In genomic region chr5:9028266-9028841, GRCm38 (mm10) we compare ENCODE assay signal across 20 mouse cellular contexts. TPM values are rescaled to one million over a fixed set of nuclear protein-coding genes. Genes with fewer than 3 reads are reported as not detected.
DNase-seq lines count a peak whose midpoint lies in the region; ATAC-seq and TF ChIP-seq lines count a peak whose summit lies in the region.
"Had no signal": no experiment of that assay in that cellular context is flagged by ENCODE, and none has a peak within 500 bp of the region (broad histone marks: within the 10 kb centered on the region; RNA-seq: fewer than 3 reads in every experiment).

No protein-coding gene starts in this region.

- no peak for TF ChIP-seq CTCF in lung, postnatal 0 days (IDR thresholded peaks at IDR 0.05)

- H3K4me3 ChIP-seq in lung, postnatal 0 days (ENCODE audit: low read depth, low read length), result no peak overlapping the region
- H3K4me3 ChIP-seq in intestine, embryonic 16.5 days (ENCODE audit: low read length), result no peak overlapping the region
- H3K4me3 ChIP-seq: embryonic facial prominence, embryonic 10.5 days; forebrain, embryonic 12.5 days; heart, adult 2 months; layer of hippocampus, adult 2 months; midbrain, embryonic 12.5 days had no signal

- no peaks in the 10 kb centered on the region for H3K9me3 ChIP-seq in lung, postnatal 0 days (ENCODE audit: low read length)
- H3K9me3 ChIP-seq in intestine, embryonic 16.5 days (ENCODE audit: control insufficient read depth, low read length), result no peaks in the 10 kb centered on the region
- H3K9me3 ChIP-seq: embryonic facial prominence, embryonic 10.5 days; forebrain, embryonic 12.5 days; midbrain, embryonic 12.5 days had no signal

- no peaks in the 10 kb centered on the region for H3K4me1 ChIP-seq in lung, postnatal 0 days (ENCODE audit: insufficient read depth, low read depth, low read length)
- no peaks in the 10 kb centered on the region for H3K4me1 ChIP-seq in intestine, embryonic 16.5 days (ENCODE audit: control insufficient read depth, insufficient read depth, low read length)
- H3K4me1 ChIP-seq: embryonic facial prominence, embryonic 10.5 days; forebrain, embryonic 12.5 days; midbrain, embryonic 12.5 days had no signal

- no peaks in the 10 kb centered on the region for H3K36me3 ChIP-seq in lung, postnatal 0 days (ENCODE audit: insufficient read depth, low read length)
- no peaks in the 10 kb centered on the region for H3K36me3 ChIP-seq in intestine, embryonic 16.5 days (ENCODE audit: control insufficient read depth, insufficient read depth, low read length)
- H3K36me3 ChIP-seq: embryonic facial prominence, embryonic 10.5 days; forebrain, embryonic 12.5 days; midbrain, embryonic 12.5 days had no signal

- peak; percentile 17 for DNase-seq in kidney, adult 11 months
- DNase-seq in kidney, postnatal 14 days, result no peak
- DNase-seq in lung, postnatal 0 days (ENCODE audit: low spot score), result peak; percentile 13
- no peak for DNase-seq in lung, postnatal 10 days
- no peak for DNase-seq in cerebellum, adult 9-10 months
- DNase-seq in frontal cortex, postnatal 10 days (ENCODE audit: low spot score in 2 of 2), result no peak
- DNase-seq: adrenal gland, adult 8-10 months; cerebellum, adult 8-10 months; gastrocnemius, postnatal 36 days; heart, adult 2 months; heart, postnatal 36 days; thymus, postnatal 14 days had no signal

- WGBS in lung, postnatal 0 days, result 43% methylated on average over 1 of the region's 1 CpGs
- 65% methylated on average over 1 of the region's 1 CpGs for WGBS in intestine, embryonic 16.5 days

- no peak overlapping the region for H3K4me2 ChIP-seq in lung, postnatal 0 days (replicated peaks; ENCODE audit: low read depth, low read length)
- no peak overlapping the region for H3K4me2 ChIP-seq in intestine, embryonic 16.5 days (ENCODE audit: low read depth, low read length)
- H3K4me2 ChIP-seq: forebrain, embryonic 12.5 days; hindbrain, embryonic 14.5 days; midbrain, embryonic 12.5 days had no signal

- no peaks in the 10 kb centered on the region for H3K27me3 ChIP-seq in lung, postnatal 0 days (replicated peaks; ENCODE audit: insufficient read depth, low read length)
- no peaks in the 10 kb centered on the region for H3K27me3 ChIP-seq in intestine, embryonic 16.5 days (replicated peaks; ENCODE audit: control insufficient read depth, insufficient read depth, low read length)
- H3K27me3 ChIP-seq: forebrain, embryonic 12.5 days; midbrain, embryonic 12.5 days had no signal

- no peak for TF ChIP-seq EP300 in lung, postnatal 0 days (IDR thresholded peaks at IDR 0.05)

- H3K9ac ChIP-seq in lung, postnatal 0 days (replicated peaks; ENCODE audit: low read depth), result no peak overlapping the region
- no peak overlapping the region for H3K9ac ChIP-seq in intestine, embryonic 16.5 days (ENCODE audit: low read depth, low read length)
- H3K9ac ChIP-seq: forebrain, embryonic 12.5 days; hindbrain, embryonic 14.5 days; liver, embryonic 14.5 days; midbrain, embryonic 12.5 days had no signal

- H3K27ac ChIP-seq in lung, postnatal 0 days (ENCODE audit: low read length), result no peak overlapping the region
- no peak overlapping the region for H3K27ac ChIP-seq in intestine, embryonic 16.5 days (ENCODE audit: low read length)
- H3K27ac ChIP-seq: embryonic facial prominence, embryonic 10.5 days; forebrain, embryonic 12.5 days; heart, adult 2 months; hindbrain, embryonic 14.5 days; layer of hippocampus, adult 2 months; liver, embryonic 14.5 days; midbrain, embryonic 12.5 days had no signal

- ATAC-seq in lung, postnatal 0 days, result no peak
- peak; percentile 99 for ATAC-seq in intestine, embryonic 16.5 days
- ATAC-seq: inflammation-experienced regulatory T-cells, adult 6 months had no signal

RNA-seq across cellular contexts. Expression of gene Crot, which starts 31.2 kb away (rescaled TPM):
- polyA plus RNA-seq in lung, postnatal 0 days (2015; fragmentation: Nextera tagmentation; extraction: Ambion mirVana), result 26.3 and 29.5 TPM in 2 replicates
- polyA plus RNA-seq in intestine, embryonic 16.5 days (2015; fragmentation: Nextera tagmentation; extraction: Ambion mirVana), result 63.0 and 77.2 TPM in 2 replicates

Comparison
In these comparisons a context has a peak if more than half of its experiments do, and no peak if none do; other contexts are left out.
1. DNase-seq: peak in kidney, adult 11 months (single experiment) and lung, postnatal 0 days (single experiment); none in kidney, postnatal 14 days (single experiment), lung, postnatal 10 days (single experiment), cerebellum, adult 9-10 months (single experiment) and frontal cortex, postnatal 10 days (0 of 2).